Comparison of ENCODE assay signal across 27 mouse cellular contexts in genomic region chr8:11367670-11368069, GRCm38 (mm10). TPM values are rescaled to one million over a fixed set of nuclear protein-coding genes. Genes with fewer than 3 reads are reported as not detected.
DNase-seq lines count a peak whose midpoint lies in the region; ATAC-seq lines count a peak whose summit lies in the region.
"Had no signal": no experiment of that assay in that cellular context is flagged by ENCODE, and none has a peak within 500 bp of the region (broad histone marks: within the 10 kb centered on the region; RNA-seq: fewer than 3 reads in every experiment).

No protein-coding gene starts in this region.

- no peak overlapping the region for H3K4me2 ChIP-seq in heart, embryonic 12.5 days
- H3K4me2 ChIP-seq: embryonic facial prominence, embryonic 13.5 days; forebrain, embryonic 12.5 days; forebrain, embryonic 15.5 days; hindbrain, embryonic 13.5 days; intestine, embryonic 15.5 days had no signal

- H3K36me3 ChIP-seq in heart, embryonic 12.5 days: peaks cover 11% of the 10 kb centered on the region; the same call in 1 of the 2 replicates
- H3K36me3 ChIP-seq: forebrain, embryonic 12.5 days; forebrain, embryonic 15.5 days; G1E; hindbrain, embryonic 13.5 days; intestine, embryonic 15.5 days had no signal

- no peaks in the 10 kb centered on the region for H3K27me3 ChIP-seq in heart, embryonic 12.5 days (replicated peaks)
- H3K27me3 ChIP-seq: embryonic facial prominence, embryonic 13.5 days; forebrain, embryonic 12.5 days; forebrain, embryonic 15.5 days; hindbrain, embryonic 13.5 days; intestine, embryonic 15.5 days had no signal

- no peak overlapping the region for H3K9ac ChIP-seq in heart, embryonic 12.5 days
- H3K9ac ChIP-seq: embryonic facial prominence, embryonic 13.5 days; forebrain, embryonic 12.5 days; forebrain, embryonic 15.5 days; hindbrain, embryonic 13.5 days; intestine, embryonic 15.5 days had no signal

- WGBS in heart, embryonic 12.5 days: 83% methylated on average over 5 of the region's 5 CpGs

- peak; percentile 96 for DNase-seq in heart, adult 11 months
- DNase-seq in heart, adult 9 months (ENCODE audit: low spot score in 2 of 2): peak; percentile 60 to 79
- DNase-seq in heart, postnatal 25 days (ENCODE audit: low spot score): no peak
- peak; percentile 69 for DNase-seq in Muller cell, postnatal 12 days (ENCODE audit: inconsistent ontology term)
- peak; percentile 29 for DNase-seq in skeletal muscle tissue, adult 2 months (ENCODE audit: low read depth, low spot score)
- DNase-seq in right cerebral cortex, adult 18-20 months: no peak
- DNase-seq: adrenal gland, adult 2 months; adrenal gland, postnatal 14 days; B cell, adult 2 months; cerebellum, adult 11-12 months; cerebellum, adult 8-10 months; cerebellum, postnatal 10 days; cerebellum, postnatal 36 days; embryo, embryonic 11 days; gastrocnemius, postnatal 14 days; kidney, adult 11 months had no signal

- no peaks in the 10 kb centered on the region for H3K9me3 ChIP-seq in heart, embryonic 12.5 days (replicated peaks)
- H3K9me3 ChIP-seq: embryonic facial prominence, embryonic 10.5 days; embryonic facial prominence, embryonic 13.5 days; forebrain, embryonic 12.5 days; forebrain, embryonic 15.5 days; G1E; heart, embryonic 10.5 days; hindbrain, embryonic 13.5 days; intestine, embryonic 15.5 days had no signal

- H3K4me1 ChIP-seq in heart, embryonic 12.5 days (replicated peaks): peaks cover 70% of the 10 kb centered on the region

- intact Hi-C loops in heart, postnatal 25 days (cut with DNase I): no loop called here

- H3K4me3 ChIP-seq in heart, embryonic 12.5 days: no peak overlapping the region
- H3K4me3 ChIP-seq: embryonic facial prominence, embryonic 10.5 days; embryonic facial prominence, embryonic 13.5 days; erythroblast, embryonic 14.5 days; forebrain, embryonic 12.5 days; forebrain, embryonic 15.5 days; heart, embryonic 10.5 days; hindbrain, embryonic 13.5 days; intestine, embryonic 15.5 days had no signal

- no peak for ATAC-seq in heart, embryonic 12.5 days (ENCODE audit: insufficient number of reproducible peaks, low FRiP score)
- ATAC-seq: forebrain, embryonic 15.5 days; hindbrain, embryonic 16.5 days; intestine, embryonic 15.5 days had no signal

- no peak overlapping the region for H3K27ac ChIP-seq in heart, embryonic 12.5 days (ENCODE audit: poor library complexity, severe bottlenecking)
- H3K27ac ChIP-seq: forebrain, embryonic 12.5 days; forebrain, embryonic 15.5 days; heart, embryonic 10.5 days; intestine, embryonic 15.5 days had no signal

RNA-seq across cellular contexts. Expression of gene Col4a1, which starts 55.0 kb away (rescaled TPM):
- polyA plus RNA-seq in heart, embryonic 12.5 days (2016; fragmentation: Nextera tagmentation; extraction: Ambion mirVana): 240 and 249 TPM in 2 replicates
- 100 to 1,000 TPM; 537 to 622 TPM for total RNA-seq in heart, postnatal 25 days (2021)
- polyA plus RNA-seq: G1E had no signal

RNA-seq across cellular contexts. Expression of gene Col4a2, which starts 55.1 kb away (rescaled TPM):
- 117 and 129 TPM in 2 replicates for polyA plus RNA-seq in heart, embryonic 12.5 days (2016; fragmentation: Nextera tagmentation; extraction: Ambion mirVana)
- total RNA-seq in heart, postnatal 25 days (2021): 100 to 1,000 TPM; 292 to 338 TPM
- polyA plus RNA-seq: G1E had no signal

Comparison
In these comparisons a context has a peak if more than half of its experiments do, and no peak if none do; other contexts are left out.
1. DNase-seq: peak in heart, adult 11 months (single experiment), heart, adult 9 months (2 of 2), Muller cell, postnatal 12 days (single experiment) and skeletal muscle tissue, adult 2 months (single experiment); none in heart, postnatal 25 days (single experiment) and right cerebral cortex, adult 18-20 months (single experiment).